Mouse (Mus musculus): Measurements from ENCODE around the gene Mdk.

Gene Mdk

GRCm38 (mm10) chr2:91932160-91932711 is at the start of gene Mdk:
TSS of gene Mdk (minus strand) at chr2:91932297.
- no peak for DNase-seq (ENCODE audit: low spot score in 2 of 2)

- no peak for DNase-seq (ENCODE audit: low spot score in 2 of 2)
Measured at GRCm38 (mm10) chr2:91980830-91981229, 48.7 kb upstream of the Mdk start.

- DNase-seq (ENCODE audit: low spot score in 2 of 2), result no peak
Measured at GRCm38 (mm10) chr2:91980245-91980644, 48.1 kb upstream of the Mdk start.

GRCm38 (mm10) chr2:91978547-91978946 is 46.5 kb upstream of the Mdk start:
- no peak for DNase-seq (ENCODE audit: low spot score in 2 of 2)

GRCm38 (mm10) chr2:91977960-91978359 is 45.9 kb upstream of the Mdk start:
- DNase-seq (ENCODE audit: low spot score in 2 of 2), result no peak

GRCm38 (mm10) chr2:91975581-91976541 is 43.8 kb upstream of the Mdk start, which contains the start of gene Dgkz:
TSS of gene Dgkz (minus strand) at chr2:91975864.
- DNase-seq (ENCODE audit: low spot score in 2 of 2), result no peak

GRCm38 (mm10) chr2:91973416-91974135 is 41.5 kb upstream of the Mdk start:
- DNase-seq (ENCODE audit: low spot score in 2 of 2), result no peak

- DNase-seq (ENCODE audit: low spot score in 2 of 2), result no peak
Measured at GRCm38 (mm10) chr2:91972121-91972566, 40.0 kb upstream of the Mdk start.

- DNase-seq (ENCODE audit: low spot score in 2 of 2), result no peak
Measured at GRCm38 (mm10) chr2:91971231-91972097, 39.4 kb upstream of the Mdk start.

- no peak for DNase-seq (ENCODE audit: low spot score in 2 of 2)
Measured at GRCm38 (mm10) chr2:91967962-91968361, 35.9 kb upstream of the Mdk start.

- no peak for DNase-seq (ENCODE audit: low spot score in 2 of 2)
Measured at GRCm38 (mm10) chr2:91966367-91966766, 34.3 kb upstream of the Mdk start.

- no peak for DNase-seq (ENCODE audit: low spot score in 2 of 2)
Measured at GRCm38 (mm10) chr2:91965417-91965816, 33.3 kb upstream of the Mdk start.

GRCm38 (mm10) chr2:91964610-91965204 is 32.6 kb upstream of the Mdk start:
- DNase-seq (ENCODE audit: low spot score in 2 of 2), result no peak

- DNase-seq (ENCODE audit: low spot score in 2 of 2), result peak; percentile 96 to 99
Measured at GRCm38 (mm10) chr2:91963443-91963932, 31.4 kb upstream of the Mdk start.

GRCm38 (mm10) chr2:91962864-91963401 is 30.8 kb upstream of the Mdk start:
- DNase-seq (ENCODE audit: low spot score in 2 of 2), result peak in 1 of 2 experiments; percentile 38

GRCm38 (mm10) chr2:91961901-91962761 is 30.0 kb upstream of the Mdk start:
- DNase-seq (ENCODE audit: low spot score in 2 of 2), result no peak

GRCm38 (mm10) chr2:91960459-91960858 is 28.4 kb upstream of the Mdk start:
- DNase-seq (ENCODE audit: low spot score in 2 of 2), result no peak

- no peak for DNase-seq (ENCODE audit: low spot score in 2 of 2)
Measured at GRCm38 (mm10) chr2:91959544-91960410, 27.7 kb upstream of the Mdk start.
